Comparison of ENCODE assay signal across 16 mouse cellular contexts in genomic region chr11:34401343-34401742, GRCm38 (mm10).
"Had no signal": no experiment of that assay in that cellular context is flagged by ENCODE, and none has a peak within 500 bp of the region (broad histone marks: within the 10 kb centered on the region; RNA-seq: fewer than 3 reads in every experiment).

No protein-coding gene starts in this region.

- H3K9ac ChIP-seq: neural tube, embryonic 13.5 days; neural tube, embryonic 15.5 days; stomach, embryonic 15.5 days had no signal

- H3K4me2 ChIP-seq: neural tube, embryonic 13.5 days; neural tube, embryonic 15.5 days; stomach, embryonic 15.5 days had no signal

- DNase-seq: retina, postnatal 1 day; right cerebral cortex, adult 18-20 months; right cerebral cortex, postnatal 14 days; right cerebral cortex, postnatal 25 days; right cerebral cortex, postnatal 4 days; spleen, adult 18-20 months; thymus, adult 18-20 months; thymus, adult 2 months; thymus, postnatal 14 days; thymus, postnatal 25 days; thymus, postnatal 36 days; thymus, postnatal 4 days had no signal

- H3K27me3 ChIP-seq: neural tube, embryonic 13.5 days; neural tube, embryonic 15.5 days; stomach, embryonic 15.5 days had no signal

- H3K4me3 ChIP-seq: neural tube, embryonic 13.5 days; neural tube, embryonic 15.5 days; stomach, embryonic 15.5 days had no signal

- H3K4me1 ChIP-seq: neural tube, embryonic 13.5 days; neural tube, embryonic 15.5 days; stomach, embryonic 15.5 days had no signal

- H3K36me3 ChIP-seq: neural tube, embryonic 13.5 days; neural tube, embryonic 15.5 days; stomach, embryonic 15.5 days had no signal

- H3K9me3 ChIP-seq: neural tube, embryonic 13.5 days; neural tube, embryonic 15.5 days; stomach, embryonic 15.5 days had no signal

- H3K27ac ChIP-seq: neural tube, embryonic 13.5 days; neural tube, embryonic 15.5 days; stomach, embryonic 15.5 days; stomach, postnatal 0 days had no signal
